Mouse (Mus musculus) liver, adult 2 months (tissue): ENCODE results near the gene Ccdc173. TPM values are rescaled to one million over a fixed set of nuclear protein-coding genes. Genes with fewer than 3 reads are reported as not detected.

ENCODE experiments used
- DNase-seq: peaks from one replicate; pipeline ENCODE4 v3.0.0-alpha.2; 2011; ENCODE audit warnings: low read depth, low spot score; ENCODE audit errors: extremely low read depth
- H3K27ac ChIP-seq: fragments of 200-500 bp; replicated peaks from 2 replicates; pipeline ENCODE4 v1.5.1; 2012; ENCODE audit warnings: low read depth, mild to moderate bottlenecking, control low read depth, inconsistent platforms, low read length; ENCODE audit not compliant: insufficient read depth
- H3K27me3 ChIP-seq: fragments of 200-500 bp; 2 replicates; pipeline ENCODE4 v1.6.1; 2012; ENCODE audit warnings: mild to moderate bottlenecking, moderate library complexity, low read length, inconsistent platforms; ENCODE audit not compliant: control insufficient read depth, insufficient read depth
- H3K36me3 ChIP-seq: fragments of 200-500 bp; 2 replicates; pipeline ENCODE4 v1.6.1; 2012; ENCODE audit warnings: low read length, inconsistent platforms; ENCODE audit not compliant: control insufficient read depth, insufficient read depth
- H3K4me1 ChIP-seq: fragments of 200-500 bp; 2 replicates; pipeline ENCODE4 v1.6.1; 2011; ENCODE audit warnings: low read length; ENCODE audit not compliant: control insufficient read depth, insufficient read depth
- H3K4me3 ChIP-seq: fragments of 200-500 bp; 2 replicates; pipeline ENCODE4 v1.5.1; 2011; ENCODE audit warnings: low read depth, mild to moderate bottlenecking, control low read depth, low read length, moderate library complexity; ENCODE audit not compliant: insufficient read depth
- H3K79me2 ChIP-seq: fragments of 200-500 bp; 2 replicates; pipeline ENCODE4 v1.6.1; 2012; ENCODE audit warnings: inconsistent platforms, mild to moderate bottlenecking, low read length, moderate library complexity; ENCODE audit not compliant: control insufficient read depth, insufficient read depth
- H3K9ac ChIP-seq: fragments of 200-500 bp; 2 replicates; pipeline ENCODE4 v1.6.1; 2012; ENCODE audit warnings: low read depth, mild to moderate bottlenecking, control low read depth, inconsistent platforms, low read length
- CTCF ChIP-seq: fragments of 200-500 bp; IDR thresholded peaks from 2 replicates; pipeline ENCODE4 v1.5.1; 2011; ENCODE audit warnings: low read depth, low read length, control low read depth
- POLR2A ChIP-seq: fragments of 200-500 bp; IDR thresholded peaks from 2 replicates; pipeline ENCODE4 v1.6.1; 2011; ENCODE audit warnings: low read length, control low read depth; ENCODE audit not compliant: insufficient read depth; ENCODE audit errors: extremely low read depth
- WGBS: fragments of 180-500 bp; shearing (Covaris S2); methylation state at CpG from one replicate; pipeline ENCODE4 v1.1.7; 2018; 5-methylcytosine and 5-hydroxymethylcytosine counted together
- polyA plus RNA-seq: library from polyadenylated mRNA; depleted of rRNA; stranded (reverse); fragments of >200 nt; gene quantifications from 2 replicates; pipeline ENCODE4 v1.2.3, GENCODE M21; 2012; rRNA removed
- total RNA-seq: library from RNA; depleted of rRNA; stranded (reverse); fragments of >200 nt; gene quantifications from 2 replicates; pipeline ENCODE4 v1.2.3, GENCODE M21; 2014; rRNA removed

The Ccdc173 gene
- total and polyA plus RNA-seq, 2 experiments: 0.37 TPM; not detected in 1

DNA sequence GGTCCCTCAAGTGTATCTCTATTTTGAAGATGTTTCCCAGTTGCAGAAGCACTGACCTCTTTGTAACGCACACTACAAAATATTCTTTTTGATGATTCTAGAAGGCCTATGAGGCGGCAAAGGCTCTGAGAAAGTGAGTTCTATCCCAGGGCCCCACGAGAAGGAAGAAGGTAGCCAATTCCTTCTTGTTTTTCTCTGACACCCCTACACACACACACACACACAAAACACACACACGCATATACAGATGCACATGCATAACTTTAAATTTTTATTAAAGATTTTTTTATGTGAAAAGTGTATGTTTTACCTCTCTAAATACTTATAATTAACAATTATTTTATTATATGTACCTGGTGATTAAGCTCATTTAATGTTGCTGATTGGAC lies 75.8 kb downstream of the Ccdc173 start:
- peaks cover 3% of the 10 kb centered on the region; the same call in 1 of the 2 replicates for H3K4me1 ChIP-seq
- DNase-seq: no peak
- peaks cover 12% of the 10 kb centered on the region for H3K36me3 ChIP-seq
- no peak for TF ChIP-seq POLR2A
- TF ChIP-seq CTCF: no peak
- no peak overlapping the region for H3K27ac ChIP-seq
- no peak overlapping the region for H3K9ac ChIP-seq
- WGBS: 21% methylated on average over 4 of the region's 4 CpGs
- no peaks in the 10 kb centered on the region for H3K27me3 ChIP-seq
- H3K4me3 ChIP-seq: no peak overlapping the region
- H3K79me2 ChIP-seq: no peaks in the 10 kb centered on the region

DNA sequence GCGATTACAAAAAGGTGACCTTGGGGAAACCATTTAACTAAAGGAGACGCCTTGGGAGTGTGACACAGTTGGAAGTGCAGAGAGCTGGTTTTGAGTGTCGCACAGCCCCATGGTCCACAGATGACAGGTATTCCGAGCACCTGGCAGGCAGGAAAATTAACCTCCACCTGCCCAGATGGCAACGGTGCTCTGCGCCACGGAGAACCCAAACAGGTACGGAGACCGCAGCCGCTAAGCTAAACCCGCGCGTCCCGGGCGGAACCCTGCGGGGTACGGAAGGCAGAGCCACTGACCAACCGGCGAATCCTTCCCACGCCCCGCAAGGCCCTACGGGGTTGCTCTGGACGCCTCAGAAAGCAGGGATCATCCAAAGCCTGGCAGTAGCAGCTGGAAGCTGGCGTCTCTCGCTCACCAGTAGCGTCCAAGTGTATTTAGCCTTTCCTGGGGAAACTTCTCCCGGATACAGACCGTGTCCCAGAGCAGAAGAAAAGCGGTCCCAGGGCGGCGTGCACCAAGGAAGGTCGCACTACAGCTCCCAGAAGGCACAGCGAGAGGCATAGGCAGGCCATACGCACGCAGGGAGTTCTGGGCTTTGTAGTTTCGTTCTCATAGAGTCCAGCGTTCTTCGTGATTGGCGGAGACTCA lies 76.3 kb downstream of the Ccdc173 start, which contains the start of gene Fastkd1:
Gene Fastkd1, minus strand, starts transcription at position 536 of the 645 bp plus-strand sequence.
- peaks cover 17% of the 10 kb centered on the region for H3K36me3 ChIP-seq
- DNase-seq: peak; percentile 92
- peak within 1 kb of the TSS; percentile 88 for H3K27ac ChIP-seq
- H3K4me1 ChIP-seq: peaks cover 3% of the 10 kb centered on the region; the same call in 1 of the 2 replicates
- H3K4me3 ChIP-seq: peak within 1 kb of the TSS; percentile 84
- 0 out of 2 replicates have a peak, but pooled peaks have one; percentile 49 for TF ChIP-seq POLR2A
- TF ChIP-seq CTCF: no peak
- no peaks in the 10 kb centered on the region for H3K79me2 ChIP-seq
- WGBS: under 1% methylated on average over 39 of the region's 39 CpGs
- H3K9ac ChIP-seq: peak within 1 kb of the TSS; percentile 79
- no peaks in the 10 kb centered on the region for H3K27me3 ChIP-seq

DNA sequence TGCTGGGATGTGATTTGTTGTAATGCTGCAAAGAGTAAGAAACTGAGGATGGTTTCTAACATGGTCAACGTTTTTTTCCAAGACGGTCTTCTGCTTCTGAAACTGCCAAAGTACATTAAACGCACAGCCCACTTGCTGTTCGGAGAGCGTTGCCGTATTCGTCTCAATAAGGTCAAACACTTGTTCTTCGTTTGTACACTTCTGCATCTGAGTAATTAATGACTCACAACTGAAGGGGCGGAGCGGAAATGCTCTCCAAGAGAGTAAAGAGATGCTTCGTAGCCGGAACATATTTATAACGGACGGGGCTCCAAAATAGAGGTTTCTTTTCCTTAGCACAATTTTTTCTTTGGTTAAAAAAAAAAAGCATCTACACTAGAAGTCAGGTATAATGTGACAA lies 77.2 kb downstream of the Ccdc173 start:
- Histone ChIP-seq H3K4me3 (no peak overlapping the region; the same call in 1 of the 2 replicates), H3K27me3 (no peaks in the 10 kb centered on the region), H3K36me3 (peaks cover 19% of the 10 kb centered on the region), H3K27ac (no peak overlapping the region; the same call in 1 of the 2 replicates), H3K9ac (no peak overlapping the region), H3K4me1 (peaks cover 3% of the 10 kb centered on the region; the same call in 1 of the 2 replicates), H3K79me2 (no peaks in the 10 kb centered on the region)
- TF ChIP-seq POLR2A (no peak), CTCF (no peak)
- DNase-seq: no peak
- 82% methylated on average over 14 of the region's 14 CpGs for WGBS

Other genes with a start within 250 kb of the Ccdc173 start
- 0.09 and 0.20 TPM in 2 replicates for gene Lrp2, start 203.5 kb downstream of the Ccdc173 start, total RNA-seq
- gene Lrp2, start 203.5 kb downstream of the Ccdc173 start, polyA plus RNA-seq: 0.02 and 0.04 TPM in 2 replicates
- 2.6 and 4.5 TPM in 2 replicates for gene Bbs5, start 142.4 kb downstream of the Ccdc173 start, total RNA-seq
- 0.49 and 1.1 TPM in 2 replicates for gene Bbs5, start 142.4 kb downstream of the Ccdc173 start, polyA plus RNA-seq
- 0.20 and 0.37 TPM in 2 replicates for gene Klhl41, start 119.5 kb downstream of the Ccdc173 start, total RNA-seq
- 0.02 and 0.06 TPM in 2 replicates for gene Klhl41, start 119.5 kb downstream of the Ccdc173 start, polyA plus RNA-seq
- 14.4 TPM in 2 replicates for gene Fastkd1, start 76.1 kb downstream of the Ccdc173 start, total RNA-seq
- 6.5 and 6.8 TPM in 2 replicates for gene Fastkd1, start 76.1 kb downstream of the Ccdc173 start, polyA plus RNA-seq
- gene Ppig, start 67.0 kb downstream of the Ccdc173 start, total RNA-seq: 9.3 and 9.7 TPM in 2 replicates
- gene Ppig, start 67.0 kb downstream of the Ccdc173 start, polyA plus RNA-seq: 0.91 and 1.3 TPM in 2 replicates
- 29.6 and 34.4 TPM in 2 replicates for gene Phospho2, start within 50 bp of the Ccdc173 start, total RNA-seq
- gene Phospho2, start within 50 bp of the Ccdc173 start, polyA plus RNA-seq: 36.0 and 39.8 TPM in 2 replicates
- 1.5 and 2.3 TPM in 2 replicates for gene Klhl23, start 32.4 kb upstream of the Ccdc173 start, total RNA-seq
- gene Klhl23, start 32.4 kb upstream of the Ccdc173 start, polyA plus RNA-seq: 0.22 and 0.46 TPM in 2 replicates
- gene Ssb, start 72.0 kb upstream of the Ccdc173 start, total RNA-seq: 20.9 and 40.3 TPM in 2 replicates
- gene Ssb, start 72.0 kb upstream of the Ccdc173 start, polyA plus RNA-seq: 1.5 and 1.8 TPM in 2 replicates
- gene Mettl5, start 96.0 kb upstream of the Ccdc173 start, total RNA-seq: 10.7 and 14.7 TPM in 2 replicates
- 7.9 and 9.7 TPM in 2 replicates for gene Mettl5, start 96.0 kb upstream of the Ccdc173 start, polyA plus RNA-seq
- gene Ubr3, start 107.7 kb upstream of the Ccdc173 start, total RNA-seq: 63.0 and 65.2 TPM in 2 replicates
- gene Ubr3, start 107.7 kb upstream of the Ccdc173 start, polyA plus RNA-seq: 12.0 and 12.8 TPM in 2 replicates
- gene Myo3b, start 249.6 kb upstream of the Ccdc173 start, total RNA-seq: not detected in 2 replicates
- not detected in 2 replicates for gene Myo3b, start 249.6 kb upstream of the Ccdc173 start, polyA plus RNA-seq